Mouse (Mus musculus) intestine, postnatal 0 days (tissue): ENCODE measurements around the gene Plekha5. TPM values are rescaled to one million over a fixed set of nuclear protein-coding genes. Genes with fewer than 3 reads are reported as not detected.

Experiments
- ATAC-seq: fragments of 200-750 bp; cut with Nextera tagmentation; 2 replicates; pipeline ENCODE4 v1.8.0; 2017; ENCODE audit warnings: mild to moderate bottlenecking, moderate TSS enrichment, moderate library complexity
- H3K27ac ChIP-seq: fragments of 300-500 bp; sonication (generic); 2 replicates; pipeline ENCODE4 v1.5.1; 2014; ENCODE audit warnings: mild to moderate bottlenecking, low read depth, low read length, moderate library complexity
- H3K27me3 ChIP-seq: fragments of 300-500 bp; sonication (generic); replicated peaks from 2 replicates; pipeline ENCODE4 v1.6.1; 2014; ENCODE audit warnings: low read length, mixed read lengths; ENCODE audit not compliant: control insufficient read depth, insufficient read depth
- H3K36me3 ChIP-seq: fragments of 300-500 bp; sonication (generic); 2 replicates; pipeline ENCODE4 v1.6.1; 2014; ENCODE audit warnings: mild to moderate bottlenecking, moderate library complexity; ENCODE audit not compliant: control insufficient read depth, insufficient read depth
- H3K4me1 ChIP-seq: fragments of 300-500 bp; sonication (generic); replicated peaks from 2 replicates; pipeline ENCODE4 v1.6.1; 2014; ENCODE audit warnings: antibody characterized with exemption, low read length, mixed read lengths; ENCODE audit not compliant: control insufficient read depth, insufficient read depth
- H3K4me2 ChIP-seq: fragments of 300-500 bp; sonication (generic); replicated peaks from 2 replicates; pipeline ENCODE4 v1.6.1; 2014; ENCODE audit warnings: low read depth, mild to moderate bottlenecking, moderate library complexity
- H3K4me3 ChIP-seq: fragments of 300-500 bp; sonication (generic); 2 replicates; pipeline ENCODE4 v1.5.1; 2014; ENCODE audit warnings: low read depth, low read length
- H3K9ac ChIP-seq: fragments of 300-500 bp; sonication (generic); 2 replicates; pipeline ENCODE4 v1.6.1; 2014; ENCODE audit warnings: mild to moderate bottlenecking, low read depth, low read length
- H3K9me3 ChIP-seq: fragments of 300-500 bp; sonication (generic); 2 replicates; pipeline ENCODE4 v1.6.1; 2016; ENCODE audit warnings: mixed run types; ENCODE audit not compliant: control insufficient read depth
- CTCF ChIP-seq: sonication (generic); IDR thresholded peaks from 2 replicates; pipeline ENCODE4 v1.5.1; 2016; ENCODE audit warnings: low read depth, mild to moderate bottlenecking, control low read depth, antibody characterized with exemption, moderate library complexity
- WGBS: fragments of 180-500 bp; shearing (Covaris S2); extraction: QIAGEN DNeasy Blood & Tissue Kit; methylation state at CpG from one replicate; pipeline ENCODE4 v1.1.7; 2014; 5-methylcytosine and 5-hydroxymethylcytosine counted together
- polyA plus RNA-seq: library from polyadenylated mRNA; unstranded; fragments of >200 nt; fragmentation: Nextera tagmentation; extraction: Ambion mirVana; gene quantifications from 2 replicates; pipeline ENCODE4 v1.2.1, GENCODE M21; 2015

The Plekha5 gene
- 17.9 and 18.0 TPM in 2 replicates for polyA plus RNA-seq

DNA sequence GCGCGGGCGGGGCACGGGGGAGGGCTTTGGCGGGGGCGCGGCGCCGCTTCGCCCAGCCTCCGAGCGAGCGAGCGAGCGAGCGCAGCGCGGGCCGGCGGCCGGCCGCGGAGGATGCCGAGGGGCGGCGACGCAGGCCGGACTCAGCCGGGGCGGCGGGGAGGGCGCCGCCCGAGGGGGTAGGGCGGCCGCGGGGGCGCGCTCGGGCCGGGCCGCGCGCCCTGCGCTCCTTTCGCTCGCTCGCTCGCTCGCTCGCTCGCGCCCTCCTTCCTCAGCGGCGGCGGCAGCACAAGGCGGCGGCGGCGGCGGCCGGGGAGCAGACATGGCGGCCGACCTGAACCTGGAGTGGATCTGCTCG lies at the start of gene Plekha5:
TSS of gene Plekha5 (plus strand) at position 209 of the 355 bp plus-strand sequence.
- peak within 1 kb of the TSS; percentile 97 for H3K9ac ChIP-seq
- H3K27me3 ChIP-seq, result no peaks in the 10 kb centered on the region
- ATAC-seq, result peak; percentile 89
- H3K9me3 ChIP-seq, result no peaks in the 10 kb centered on the region
- TF ChIP-seq CTCF, result peak; percentile 38
- under 1% methylated on average over 52 of the region's 65 CpGs for WGBS
- no peaks in the 10 kb centered on the region for H3K4me1 ChIP-seq
- peak within 1 kb of the TSS; percentile 97 for H3K4me3 ChIP-seq
- peak within 1 kb of the TSS; percentile 83 for H3K4me2 ChIP-seq
- peaks cover 5% of the 10 kb centered on the region for H3K36me3 ChIP-seq
- peak within 1 kb of the TSS; percentile 87 for H3K27ac ChIP-seq

DNA sequence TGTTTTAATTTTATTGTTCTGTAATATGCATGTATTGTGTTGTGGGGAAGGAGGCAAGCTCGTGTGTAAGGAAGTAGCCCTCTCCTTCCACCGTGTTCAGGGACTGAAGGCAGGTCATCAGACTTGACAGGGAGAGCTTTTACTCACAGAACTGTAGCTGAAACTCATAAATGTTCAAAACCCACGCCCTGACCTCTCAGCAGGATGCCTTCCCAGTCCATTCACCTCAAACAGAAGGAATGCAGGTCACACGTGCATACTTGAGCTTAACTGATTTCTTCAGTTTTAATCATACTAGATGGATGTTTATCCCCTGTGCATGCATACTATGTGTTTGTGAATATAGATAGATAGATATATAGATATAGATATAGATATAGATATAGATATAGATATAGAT lies 48.2 kb upstream of the Plekha5 start:
- WGBS, result 62% methylated on average over 4 of the region's 4 CpGs

DNA sequence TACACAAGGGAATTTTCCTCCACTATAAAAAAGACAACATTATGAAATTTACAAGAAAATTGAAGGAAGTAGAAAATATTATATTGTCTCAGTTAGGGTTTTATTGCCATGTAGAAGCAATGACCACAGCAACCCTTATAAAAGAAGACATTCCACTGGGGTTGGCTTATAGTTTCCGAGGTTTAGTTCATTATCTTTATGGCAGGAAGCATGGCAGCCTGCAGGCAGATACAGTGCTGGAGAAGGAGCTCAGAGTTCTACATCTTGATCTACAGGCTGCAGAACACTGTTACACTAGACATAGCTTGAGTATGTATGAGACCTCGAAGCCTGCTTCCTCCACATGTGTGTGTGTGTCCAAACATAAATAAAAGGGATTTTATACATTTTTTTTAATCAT lies 43.3 kb upstream of the Plekha5 start:
- Histone ChIP-seq H3K9ac (no peak overlapping the region), H3K4me1 (no peaks in the 10 kb centered on the region), H3K4me2 (no peak overlapping the region), H3K27ac (no peak overlapping the region), H3K4me3 (no peak overlapping the region), H3K27me3 (no peaks in the 10 kb centered on the region), H3K36me3 (no peaks in the 10 kb centered on the region), H3K9me3 (no peaks in the 10 kb centered on the region)
- no peak for TF ChIP-seq CTCF
- 44% methylated on average over 2 of the region's 2 CpGs for WGBS
- peak; percentile 70 for ATAC-seq

More for the DNA sequence above, 48.2 kb upstream of the Plekha5 start:
- Histone ChIP-seq H3K27ac (no peak overlapping the region), H3K4me2 (no peak overlapping the region), H3K4me1 (no peaks in the 10 kb centered on the region), H3K4me3 (no peak overlapping the region), H3K36me3 (no peaks in the 10 kb centered on the region), H3K9me3 (no peaks in the 10 kb centered on the region), H3K9ac (no peak overlapping the region), H3K27me3 (no peaks in the 10 kb centered on the region)
- ATAC-seq, result no peak
- no peak for TF ChIP-seq CTCF

DNA sequence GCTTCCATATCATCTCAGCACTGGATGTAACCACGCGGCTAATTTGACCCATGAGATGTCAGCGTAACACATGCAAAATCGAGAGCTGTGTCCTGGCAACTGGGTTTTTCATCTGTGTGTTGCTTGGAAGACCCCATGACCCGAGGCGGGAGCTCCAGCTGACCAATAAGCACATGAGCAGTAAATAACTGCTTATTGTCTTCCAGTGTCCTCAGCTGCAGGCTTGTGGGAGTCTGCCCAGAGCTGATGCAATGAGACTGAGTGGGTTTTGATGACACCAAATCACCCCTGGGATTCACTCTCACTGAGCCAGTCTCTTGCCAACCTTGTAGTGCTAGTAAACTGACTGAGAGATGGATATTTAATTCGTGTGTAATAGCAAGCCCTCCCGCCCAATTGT lies 42.7 kb upstream of the Plekha5 start:
- Histone ChIP-seq H3K36me3 (no peaks in the 10 kb centered on the region), H3K27ac (no peak overlapping the region), H3K4me2 (no peak overlapping the region), H3K4me3 (no peak overlapping the region), H3K27me3 (no peaks in the 10 kb centered on the region), H3K4me1 (no peaks in the 10 kb centered on the region), H3K9me3 (no peaks in the 10 kb centered on the region), H3K9ac (no peak overlapping the region)
- WGBS, result 86% methylated on average over 8 of the region's 8 CpGs
- peak; percentile 6; the same call in 1 of the 2 replicates for ATAC-seq
- TF ChIP-seq CTCF, result no peak

DNA sequence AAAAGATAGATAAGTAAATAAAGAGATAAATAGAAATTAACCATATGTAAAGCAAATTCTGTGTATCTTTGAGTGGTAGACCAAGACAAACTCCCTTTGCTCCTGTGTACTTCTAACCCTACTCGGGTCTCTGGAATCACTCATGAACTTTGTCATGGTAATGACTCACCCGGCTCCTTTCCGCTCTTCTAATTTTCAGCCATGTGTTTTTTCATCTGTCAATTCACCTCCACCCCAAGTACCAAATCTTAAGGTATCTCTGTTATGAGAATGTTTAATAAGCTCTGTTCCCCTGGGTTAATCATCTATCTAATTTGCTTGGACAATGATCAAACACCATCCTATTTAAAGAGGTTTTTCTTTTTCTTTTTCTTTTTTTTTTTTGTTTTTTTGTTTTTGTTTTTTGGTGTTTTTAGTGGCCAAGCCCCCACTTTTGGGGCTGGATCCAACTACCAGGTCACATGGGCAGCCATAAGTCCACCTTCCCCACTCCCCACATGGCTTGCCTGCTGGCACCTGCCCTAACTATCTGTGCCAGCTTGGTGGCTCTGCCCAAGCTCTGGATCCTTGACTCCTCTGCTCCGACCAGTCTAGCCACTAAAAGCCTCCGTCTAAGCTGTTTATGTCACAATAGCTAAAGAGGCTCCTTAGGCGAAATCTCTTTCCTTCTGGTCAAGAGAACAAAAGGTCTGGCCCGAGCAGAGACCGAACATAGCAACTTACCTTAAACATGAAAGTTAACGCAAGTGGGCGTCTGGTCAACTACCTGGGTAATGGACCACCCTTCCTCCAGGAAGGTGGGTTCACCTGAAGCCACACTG lies 40.1 kb upstream of the Plekha5 start:
- H3K27ac ChIP-seq, result no peak overlapping the region
- H3K9ac ChIP-seq, result no peak overlapping the region
- H3K4me2 ChIP-seq, result no peak overlapping the region
- H3K4me1 ChIP-seq, result no peaks in the 10 kb centered on the region
- no peaks in the 10 kb centered on the region for H3K27me3 ChIP-seq
- H3K9me3 ChIP-seq, result no peaks in the 10 kb centered on the region
- H3K36me3 ChIP-seq, result no peaks in the 10 kb centered on the region
- TF ChIP-seq CTCF, result no peak
- no peak overlapping the region for H3K4me3 ChIP-seq
- no peak for ATAC-seq
- WGBS, result 77% methylated on average over 10 of the region's 10 CpGs

DNA sequence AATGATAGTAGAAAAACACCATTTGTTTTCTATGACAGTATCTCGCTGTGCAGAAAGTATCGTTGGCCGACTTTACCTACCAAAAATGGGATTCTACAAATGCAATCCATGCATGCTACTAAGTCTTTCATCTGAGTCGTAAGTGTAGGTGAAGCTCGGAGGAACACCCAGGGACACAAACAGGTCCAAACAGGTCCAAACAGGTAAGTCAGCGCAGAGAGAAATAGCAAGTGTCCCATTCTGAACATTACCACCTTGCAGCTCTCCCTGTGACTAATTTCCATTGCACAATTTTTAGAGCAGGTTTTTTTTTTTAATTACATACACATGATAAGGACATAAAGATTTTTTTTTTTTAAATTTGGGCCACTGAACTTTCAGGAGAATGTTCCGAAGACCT lies 27.2 kb upstream of the Plekha5 start:
- ATAC-seq, result no peak
- Histone ChIP-seq H3K9ac (no peak overlapping the region), H3K4me3 (no peak overlapping the region), H3K36me3 (no peaks in the 10 kb centered on the region), H3K27ac (no peak overlapping the region), H3K4me1 (no peaks in the 10 kb centered on the region), H3K27me3 (no peaks in the 10 kb centered on the region), H3K4me2 (no peak overlapping the region), H3K9me3 (no peaks in the 10 kb centered on the region)
- no peak for TF ChIP-seq CTCF
- WGBS, result 95% methylated on average over 7 of the region's 7 CpGs
